Mouse (Mus musculus): ENCODE data around the gene Cdc42se1. TPM values are rescaled to one million over a fixed set of nuclear protein-coding genes. Genes with fewer than 3 reads are reported as not detected.

Cdc42se1 gene
- polyA plus RNA-seq, 1 experiment from 2014 or later, result 63.3 TPM

DNA sequence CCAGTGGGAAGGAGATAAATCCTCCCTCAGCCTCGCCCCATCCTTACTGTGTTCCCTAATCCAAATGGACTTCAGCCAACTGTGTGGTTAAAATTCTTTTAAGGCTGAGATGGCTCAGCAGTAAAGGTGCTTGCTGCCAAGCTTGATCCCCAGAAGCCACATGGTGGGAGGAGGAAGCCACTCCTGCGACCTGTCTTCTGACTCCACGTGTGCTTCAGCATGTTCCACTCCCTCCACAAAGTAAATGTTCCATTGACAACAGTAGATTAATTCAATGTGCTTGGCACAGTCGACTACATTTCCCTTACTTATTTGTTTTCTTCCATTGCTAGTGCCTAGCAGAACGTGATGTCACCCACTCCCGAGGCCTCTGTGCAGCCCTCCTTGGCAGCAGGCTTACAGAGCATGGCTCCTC is 33.8 kb upstream of the Cdc42se1 start:
- peaks cover 82% of the 10 kb centered on the region for H3K36me3 ChIP-seq (ENCODE audit: control insufficient read depth, insufficient read depth, low read length)
- H3K9ac ChIP-seq (ENCODE audit: low read length), result no peak overlapping the region
- no peak overlapping the region for H3K4me3 ChIP-seq (ENCODE audit: control insufficient read depth in 1 of 2, insufficient read depth in 1 of 2, low read depth in 1 of 2, low read length in 2 of 2)
- H3K9me3 ChIP-seq (ENCODE audit: control insufficient read depth, low read length), result no peaks in the 10 kb centered on the region
- no peaks in the 10 kb centered on the region for H3K4me1 ChIP-seq (ENCODE audit: control insufficient read depth in 2 of 2, insufficient read depth in 2 of 2, low read length in 2 of 2)
- H3K27me3 ChIP-seq (ENCODE audit: control insufficient read depth, insufficient read depth, low read length), result no peaks in the 10 kb centered on the region
- WGBS, result 83% methylated on average over 6 of the region's 6 CpGs
- no peak for ATAC-seq (ENCODE audit: insufficient number of reproducible peaks, insufficient read depth, low FRiP score, low read depth)
- no peak overlapping the region for H3K27ac ChIP-seq (replicated peaks in 1 of 2; ENCODE audit: control insufficient read depth in 1 of 2, insufficient read depth in 1 of 2, low read depth in 2 of 2, low read length in 2 of 2)
- H3K4me2 ChIP-seq (ENCODE audit: low read length), result no peak overlapping the region

GRCm38 (mm10) chr3:95195772-95196171 is 32.8 kb upstream of the Cdc42se1 start:
- 82% methylated on average over 2 of the region's 2 CpGs for WGBS
- no peak for ATAC-seq (ENCODE audit: insufficient number of reproducible peaks, insufficient read depth, low FRiP score, low read depth)
- H3K4me2 ChIP-seq (ENCODE audit: low read length), result no peak overlapping the region
- H3K27ac ChIP-seq (replicated peaks in 1 of 2; ENCODE audit: control insufficient read depth in 1 of 2, insufficient read depth in 1 of 2, low read depth in 2 of 2, low read length in 2 of 2), result no peak overlapping the region
- no peaks in the 10 kb centered on the region for H3K4me1 ChIP-seq (ENCODE audit: control insufficient read depth in 2 of 2, insufficient read depth in 2 of 2, low read length in 2 of 2)
- H3K36me3 ChIP-seq (ENCODE audit: control insufficient read depth, insufficient read depth, low read length), result peaks cover 84% of the 10 kb centered on the region
- no peak overlapping the region for H3K4me3 ChIP-seq (ENCODE audit: control insufficient read depth in 1 of 2, insufficient read depth in 1 of 2, low read depth in 1 of 2, low read length in 2 of 2)
- no peaks in the 10 kb centered on the region for H3K9me3 ChIP-seq (ENCODE audit: control insufficient read depth, low read length)
- H3K27me3 ChIP-seq (ENCODE audit: control insufficient read depth, insufficient read depth, low read length), result no peaks in the 10 kb centered on the region
- no peak overlapping the region for H3K9ac ChIP-seq (ENCODE audit: low read length)

DNA sequence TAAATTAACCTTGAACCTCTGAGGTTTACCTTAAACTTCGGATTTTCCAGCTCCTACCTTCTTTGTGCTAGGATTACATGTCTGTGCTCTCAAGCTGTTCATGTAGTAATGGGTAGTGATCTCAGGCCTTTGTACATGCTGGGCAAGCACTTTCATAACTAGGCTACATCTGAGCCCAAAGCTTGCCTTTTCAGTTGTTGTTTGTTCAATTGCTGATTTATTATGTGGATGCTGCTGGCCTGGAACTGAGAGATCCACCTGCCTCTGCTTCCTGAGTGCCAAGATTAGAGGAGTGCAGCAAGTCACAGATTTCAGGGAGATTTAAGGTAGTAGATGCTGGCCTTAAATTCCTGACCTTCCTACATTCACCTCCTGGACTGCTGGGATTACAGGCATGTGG is 29.4 kb upstream of the Cdc42se1 start:
- ATAC-seq (ENCODE audit: insufficient number of reproducible peaks, insufficient read depth, low FRiP score, low read depth), result no peak

DNA sequence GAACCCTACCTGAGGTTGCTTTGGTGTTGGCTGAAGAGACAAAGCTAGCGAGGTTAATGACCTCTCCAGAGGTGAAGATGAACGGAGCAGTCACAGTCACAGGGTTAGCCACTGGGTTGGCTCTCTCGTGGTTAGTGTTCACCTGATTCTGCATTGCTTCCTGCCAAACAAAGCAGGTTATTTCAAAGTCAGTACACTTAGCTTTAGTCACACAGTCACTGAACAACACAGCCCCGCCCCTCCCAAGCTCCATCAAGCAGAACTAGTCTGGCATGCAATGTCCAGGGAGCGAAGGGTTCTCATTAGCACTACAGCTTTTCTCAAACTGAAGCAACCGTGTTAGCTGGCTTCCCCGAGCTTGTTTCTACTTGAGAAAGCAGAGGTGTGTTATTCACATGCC is 28.4 kb upstream of the Cdc42se1 start:
- H3K4me3 ChIP-seq (ENCODE audit: control insufficient read depth in 1 of 2, insufficient read depth in 1 of 2, low read depth in 1 of 2, low read length in 2 of 2), result no peak overlapping the region
- WGBS, result 88% methylated on average over 7 of the region's 7 CpGs
- no peak overlapping the region for H3K9ac ChIP-seq (ENCODE audit: low read length)
- no peak overlapping the region for H3K27ac ChIP-seq (replicated peaks in 1 of 2; ENCODE audit: control insufficient read depth in 1 of 2, insufficient read depth in 1 of 2, low read depth in 2 of 2, low read length in 2 of 2)
- peaks cover 99% of the 10 kb centered on the region for H3K36me3 ChIP-seq (ENCODE audit: control insufficient read depth, insufficient read depth, low read length)
- H3K4me2 ChIP-seq (ENCODE audit: low read length), result no peak overlapping the region
- no peaks in the 10 kb centered on the region for H3K27me3 ChIP-seq (ENCODE audit: control insufficient read depth, insufficient read depth, low read length)
- no peaks in the 10 kb centered on the region for H3K4me1 ChIP-seq (ENCODE audit: control insufficient read depth in 2 of 2, insufficient read depth in 2 of 2, low read length in 2 of 2)
- no peak for ATAC-seq (ENCODE audit: insufficient number of reproducible peaks, insufficient read depth, low FRiP score, low read depth)
- no peaks in the 10 kb centered on the region for H3K9me3 ChIP-seq (ENCODE audit: control insufficient read depth, low read length)

More for the DNA sequence above, 29.4 kb upstream of the Cdc42se1 start:
- no peaks in the 10 kb centered on the region for H3K27me3 ChIP-seq (ENCODE audit: control insufficient read depth, insufficient read depth, low read length)
- no peak overlapping the region for H3K9ac ChIP-seq (ENCODE audit: low read length)
- no peak overlapping the region for H3K27ac ChIP-seq (replicated peaks in 1 of 2; ENCODE audit: control insufficient read depth in 1 of 2, insufficient read depth in 1 of 2, low read depth in 2 of 2, low read length in 2 of 2)
- no peaks in the 10 kb centered on the region for H3K9me3 ChIP-seq (ENCODE audit: control insufficient read depth, low read length)
- no peak overlapping the region for H3K4me3 ChIP-seq (ENCODE audit: control insufficient read depth in 1 of 2, insufficient read depth in 1 of 2, low read depth in 1 of 2, low read length in 2 of 2)
- H3K36me3 ChIP-seq (ENCODE audit: control insufficient read depth, insufficient read depth, low read length), result peaks cover 98% of the 10 kb centered on the region
- WGBS, result 76% methylated on average over 1 of the region's 1 CpGs
- H3K4me2 ChIP-seq (ENCODE audit: low read length), result no peak overlapping the region
- H3K4me1 ChIP-seq (ENCODE audit: control insufficient read depth in 2 of 2, insufficient read depth in 2 of 2, low read length in 2 of 2), result no peaks in the 10 kb centered on the region

DNA sequence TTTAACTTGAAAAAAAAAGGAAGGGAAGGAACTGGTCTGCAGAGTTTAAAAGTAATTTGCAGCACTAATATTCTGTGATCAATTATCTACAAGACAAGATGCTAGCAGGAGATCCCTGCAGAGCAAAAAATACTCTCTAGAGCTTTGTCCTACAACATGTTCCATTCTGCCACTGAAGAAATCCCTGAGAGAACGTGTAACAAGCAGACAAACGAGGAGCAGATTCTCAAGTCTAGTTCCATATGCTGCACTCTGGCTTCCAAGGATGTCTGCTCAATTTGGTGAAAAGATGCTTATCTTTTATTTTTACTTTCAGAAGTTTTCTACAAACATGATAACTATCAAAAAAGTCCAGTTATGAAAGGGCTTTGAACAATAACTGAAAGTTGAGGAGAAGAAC is 28.0 kb upstream of the Cdc42se1 start:
- no peaks in the 10 kb centered on the region for H3K27me3 ChIP-seq (ENCODE audit: control insufficient read depth, insufficient read depth, low read length)
- no peaks in the 10 kb centered on the region for H3K9me3 ChIP-seq (ENCODE audit: control insufficient read depth, low read length)

DNA sequence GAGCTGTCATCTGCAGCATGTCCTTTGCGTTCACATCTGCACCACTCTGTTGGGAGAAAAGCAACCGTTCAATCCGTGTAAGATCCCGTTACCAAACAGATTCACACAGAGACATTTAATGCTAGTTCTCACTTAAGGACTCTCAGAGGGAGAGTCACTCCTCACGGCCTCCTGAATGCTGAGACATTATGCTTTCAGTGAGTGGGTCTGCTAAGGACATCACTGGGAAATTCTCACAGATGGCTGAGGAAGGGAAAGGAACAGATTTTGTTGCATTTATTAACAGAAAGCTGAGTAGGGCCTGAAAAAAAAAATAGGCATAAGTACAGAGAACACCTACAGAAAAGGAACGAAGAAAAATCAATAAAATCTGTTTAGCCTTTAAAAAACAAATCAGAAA is 24.7 kb upstream of the Cdc42se1 start:
- H3K27me3 ChIP-seq (ENCODE audit: control insufficient read depth, insufficient read depth, low read length), result no peaks in the 10 kb centered on the region
- no peak overlapping the region for H3K4me3 ChIP-seq (ENCODE audit: control insufficient read depth in 1 of 2, insufficient read depth in 1 of 2, low read depth in 1 of 2, low read length in 2 of 2)
- peaks cover 95% of the 10 kb centered on the region for H3K36me3 ChIP-seq (ENCODE audit: control insufficient read depth, insufficient read depth, low read length)
- H3K9ac ChIP-seq (ENCODE audit: low read length), result no peak overlapping the region
- no peak for ATAC-seq (ENCODE audit: insufficient number of reproducible peaks, insufficient read depth, low FRiP score, low read depth)
- no peaks in the 10 kb centered on the region for H3K9me3 ChIP-seq (ENCODE audit: control insufficient read depth, low read length)
- H3K4me1 ChIP-seq (ENCODE audit: control insufficient read depth in 2 of 2, insufficient read depth in 2 of 2, low read length in 2 of 2), result no peaks in the 10 kb centered on the region
- no peak overlapping the region for H3K4me2 ChIP-seq (ENCODE audit: low read length)
- 89% methylated on average over 6 of the region's 6 CpGs for WGBS
- no peak overlapping the region for H3K27ac ChIP-seq (replicated peaks in 1 of 2; ENCODE audit: control insufficient read depth in 1 of 2, insufficient read depth in 1 of 2, low read depth in 2 of 2, low read length in 2 of 2)

More for the DNA sequence above, 28.0 kb upstream of the Cdc42se1 start:
- no peak overlapping the region for H3K4me2 ChIP-seq (ENCODE audit: low read length)
- peaks cover 99% of the 10 kb centered on the region for H3K36me3 ChIP-seq (ENCODE audit: control insufficient read depth, insufficient read depth, low read length)
- H3K9ac ChIP-seq (ENCODE audit: low read length), result no peak overlapping the region
- ATAC-seq (ENCODE audit: insufficient number of reproducible peaks, insufficient read depth, low FRiP score, low read depth), result no peak
- H3K4me1 ChIP-seq (ENCODE audit: control insufficient read depth in 2 of 2, insufficient read depth in 2 of 2, low read length in 2 of 2), result no peaks in the 10 kb centered on the region
- H3K27ac ChIP-seq (replicated peaks in 1 of 2; ENCODE audit: control insufficient read depth in 1 of 2, insufficient read depth in 1 of 2, low read depth in 2 of 2, low read length in 2 of 2), result no peak overlapping the region
- no peak overlapping the region for H3K4me3 ChIP-seq (ENCODE audit: control insufficient read depth in 1 of 2, insufficient read depth in 1 of 2, low read depth in 1 of 2, low read length in 2 of 2)
- WGBS, result 76% methylated on average over 2 of the region's 2 CpGs

GRCm38 (mm10) chr3:95208286-95208685 is 20.2 kb upstream of the Cdc42se1 start:
- Histone ChIP-seq H3K4me1 (ENCODE audit: control insufficient read depth in 2 of 2, insufficient read depth in 2 of 2, low read length in 2 of 2) (no peaks in the 10 kb centered on the region), H3K36me3 (ENCODE audit: control insufficient read depth, insufficient read depth, low read length) (peaks cover 84% of the 10 kb centered on the region), H3K27me3 (ENCODE audit: control insufficient read depth, insufficient read depth, low read length) (no peaks in the 10 kb centered on the region), H3K4me2 (ENCODE audit: low read length) (no peak overlapping the region), H3K9me3 (ENCODE audit: control insufficient read depth, low read length) (no peaks in the 10 kb centered on the region), H3K27ac (replicated peaks in 1 of 2; ENCODE audit: control insufficient read depth in 1 of 2, insufficient read depth in 1 of 2, low read depth in 2 of 2, low read length in 2 of 2) (no peak overlapping the region), H3K4me3 (ENCODE audit: control insufficient read depth in 1 of 2, insufficient read depth in 1 of 2, low read depth in 1 of 2, low read length in 2 of 2) (no peak overlapping the region), H3K9ac (ENCODE audit: low read length) (no peak overlapping the region)
- 80% methylated on average over 4 of the region's 4 CpGs for WGBS
- no peak for ATAC-seq (ENCODE audit: insufficient number of reproducible peaks, insufficient read depth, low FRiP score, low read depth)

DNA sequence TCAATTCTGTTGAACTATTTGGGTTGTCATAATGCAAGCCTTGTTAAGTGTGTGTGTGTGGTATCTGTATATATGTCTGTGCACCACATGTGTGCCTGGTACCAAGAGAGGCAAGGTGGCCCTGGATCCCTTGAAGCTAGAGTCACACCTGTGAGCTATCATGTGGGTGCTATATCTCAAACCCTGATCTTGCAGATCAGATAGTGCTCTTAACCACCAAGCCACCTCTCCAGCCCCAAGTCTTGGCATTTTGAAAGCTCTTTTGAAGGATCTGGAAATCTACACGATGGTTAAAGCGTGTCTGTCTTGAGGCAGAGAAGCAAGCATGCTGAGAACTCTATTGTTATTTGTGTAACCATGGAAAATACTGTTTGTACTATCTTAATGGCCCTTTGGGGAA is 17.9 kb upstream of the Cdc42se1 start:
- ATAC-seq (ENCODE audit: insufficient number of reproducible peaks, insufficient read depth, low FRiP score, low read depth), result no peak

More for the DNA sequence above, 17.9 kb upstream of the Cdc42se1 start:
- Histone ChIP-seq H3K9ac (ENCODE audit: low read length) (no peak overlapping the region), H3K27me3 (ENCODE audit: control insufficient read depth, insufficient read depth, low read length) (no peaks in the 10 kb centered on the region), H3K27ac (replicated peaks in 1 of 2; ENCODE audit: control insufficient read depth in 1 of 2, insufficient read depth in 1 of 2, low read depth in 2 of 2, low read length in 2 of 2) (no peak overlapping the region), H3K4me1 (ENCODE audit: control insufficient read depth in 2 of 2, insufficient read depth in 2 of 2, low read length in 2 of 2) (no peaks in the 10 kb centered on the region), H3K9me3 (ENCODE audit: control insufficient read depth, low read length) (no peaks in the 10 kb centered on the region), H3K36me3 (ENCODE audit: control insufficient read depth, insufficient read depth, low read length) (peaks cover 71% of the 10 kb centered on the region), H3K4me2 (ENCODE audit: low read length) (no peak overlapping the region), H3K4me3 (ENCODE audit: control insufficient read depth in 1 of 2, insufficient read depth in 1 of 2, low read depth in 1 of 2, low read length in 2 of 2) (no peak overlapping the region)
- 82% methylated on average over 2 of the region's 2 CpGs for WGBS
